Mouse (Mus musculus) myocyte (in vitro differentiated cells): Measurements from ENCODE around the gene Mfap5. TPM values are rescaled to one million over a fixed set of nuclear protein-coding genes. Genes with fewer than 3 reads are reported as not detected.

Experiments used
- H3K27me3 ChIP-seq: one replicate; pipeline ENCODE4 v1.6.1; 2011; ENCODE audit not compliant: control insufficient read depth, insufficient read depth, insufficient read length
- H3K36me3 ChIP-seq: one replicate; pipeline ENCODE4 v1.6.1; 2011; ENCODE audit not compliant: control insufficient read depth, insufficient read depth
- H3K4me2 ChIP-seq: one replicate; pipeline ENCODE4 v1.6.1; 2011; ENCODE audit warnings: low read depth, control low read depth
- H3K4me3 ChIP-seq: one replicate; pipeline ENCODE4 v1.5.1; 2011; ENCODE audit warnings: mild to moderate bottlenecking, control low read depth, moderate library complexity
- H3K79me2 ChIP-seq: one replicate; pipeline ENCODE4 v1.6.1; 2011; ENCODE audit not compliant: control insufficient read depth, insufficient read depth
- H3ac ChIP-seq: one replicate; pipeline ENCODE4 v1.6.1; 2011; ENCODE audit not compliant: control insufficient read depth, insufficient read length
- CEBPB ChIP-seq: IDR thresholded peaks from 2 replicates; pipeline ENCODE4 v1.6.1; 2011; ENCODE audit warnings: mild to moderate bottlenecking, moderate library complexity; ENCODE audit not compliant: poor library complexity, insufficient read depth, severe bottlenecking
- E2F4 ChIP-seq: IDR thresholded peaks from one replicate; pipeline ENCODE4 v1.6.1; 2011; ENCODE audit warnings: mild to moderate bottlenecking, control low read depth, moderate library complexity; ENCODE audit not compliant: insufficient read depth
- MAX ChIP-seq: IDR thresholded peaks from one replicate; pipeline ENCODE4 v1.6.1; 2011; ENCODE audit warnings: low read depth, mild to moderate bottlenecking, control low read depth
- MYOD1 ChIP-seq, 3 experiments: IDR thresholded peaks; one replicate each; pipeline ENCODE4 v1.6.1; 2011; ENCODE audit warnings: control low read depth in 2 of 3, low read depth in 2 of 3, mild to moderate bottlenecking in 2 of 3, moderate library complexity in 1 of 3; ENCODE audit not compliant: insufficient read length in 2 of 3, control insufficient read depth in 1 of 3
- MYOG ChIP-seq, 3 experiments: IDR thresholded peaks; one replicate each; pipeline ENCODE4 v1.6.1; 2011; ENCODE audit warnings: control low read depth in 2 of 3, low read depth in 2 of 3, mild to moderate bottlenecking in 2 of 3; ENCODE audit not compliant: insufficient read length in 2 of 3, control insufficient read depth in 1 of 3, insufficient read depth in 1 of 3
- POLR2A ChIP-seq: IDR thresholded peaks from one replicate; pipeline ENCODE4 v1.6.1; 2011; ENCODE audit warnings: low read depth, mild to moderate bottlenecking, control low read depth, moderate library complexity; ENCODE audit not compliant: insufficient read length
- POLR2AphosphoS2 ChIP-seq: IDR thresholded peaks from one replicate; pipeline ENCODE4 v1.6.1; 2011; ENCODE audit warnings: low read depth, control low read depth; ENCODE audit not compliant: insufficient read length
- REST ChIP-seq: IDR thresholded peaks from one replicate; pipeline ENCODE4 v1.6.1; 2011; ENCODE audit warnings: mild to moderate bottlenecking, control low read depth, moderate library complexity; ENCODE audit not compliant: insufficient read depth, insufficient read length
- SRF ChIP-seq: IDR thresholded peaks from one replicate; pipeline ENCODE4 v1.6.1; 2011; ENCODE audit warnings: low read depth; ENCODE audit not compliant: control insufficient read depth, insufficient read length
- TCF12 ChIP-seq: IDR thresholded peaks from one replicate; pipeline ENCODE4 v1.6.1; 2011; ENCODE audit warnings: mild to moderate bottlenecking, control low read depth; ENCODE audit not compliant: poor library complexity, insufficient read depth, severe bottlenecking
- TCF3 ChIP-seq: IDR thresholded peaks from one replicate; pipeline ENCODE4 v1.6.1; 2011; ENCODE audit warnings: low read depth, control low read depth; ENCODE audit not compliant: insufficient read length
- USF1 ChIP-seq: IDR thresholded peaks from one replicate; pipeline ENCODE4 v1.6.1; 2011; ENCODE audit warnings: low read depth, mild to moderate bottlenecking, control low read depth, moderate library complexity
- polyA plus RNA-seq: library from polyadenylated mRNA; unstranded; fragments of >200 nt; fragmentation: generic; extraction: Trizol; gene quantifications from one replicate; pipeline ENCODE4 v1.2.1, GENCODE M21; 2012; ENCODE audit warnings: missing spikeins

Mfap5 gene
- polyA plus RNA-seq, 1 experiment: 0.98 TPM

DNA sequence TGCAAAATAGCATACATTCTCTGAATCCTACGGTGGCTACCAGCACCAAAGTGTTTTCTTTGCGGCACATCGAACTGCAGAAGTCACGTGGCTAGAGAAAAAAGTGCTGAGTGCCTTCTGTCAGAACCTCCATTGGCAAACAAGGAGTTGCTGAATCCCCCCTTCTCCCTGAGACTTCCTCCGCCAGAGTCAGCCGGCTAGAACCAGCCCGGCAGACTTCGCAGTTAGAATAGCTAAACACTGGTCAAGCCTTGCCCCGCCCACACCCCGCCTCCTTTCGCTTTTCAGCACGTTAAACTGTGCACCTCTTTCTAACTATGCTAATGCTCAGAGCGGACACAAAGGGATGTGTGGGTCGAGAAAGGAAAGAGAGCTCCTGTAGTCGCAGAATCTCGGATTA, 14.1 kb upstream of the Mfap5 start:
- Histone ChIP-seq H3K27me3 (peaks cover 18% of the 10 kb centered on the region), H3ac (no peak overlapping the region), H3K4me3 (peak overlapping the region; percentile 6), H3K79me2 (no peaks in the 10 kb centered on the region), H3K4me2 (peak overlapping the region; percentile 82), H3K36me3 (no peaks in the 10 kb centered on the region)
- no peak for TF ChIP-seq POLR2A
- TF ChIP-seq TCF12: no peak
- TF ChIP-seq MYOG (IDR thresholded peaks at IDR 0.05; ENCODE audit: control insufficient read depth in 1 of 3, insufficient read depth in 1 of 3, insufficient read length in 2 of 3, low read depth in 2 of 3): no peak
- TF ChIP-seq USF1: no peak
- no peak for TF ChIP-seq MAX
- TF ChIP-seq MYOD1 (IDR thresholded peaks at IDR 0.05; ENCODE audit: control insufficient read depth in 1 of 3, insufficient read length in 2 of 3, low read depth in 2 of 3): no peak
- no peak for TF ChIP-seq CEBPB
- TF ChIP-seq E2F4: no peak

DNA sequence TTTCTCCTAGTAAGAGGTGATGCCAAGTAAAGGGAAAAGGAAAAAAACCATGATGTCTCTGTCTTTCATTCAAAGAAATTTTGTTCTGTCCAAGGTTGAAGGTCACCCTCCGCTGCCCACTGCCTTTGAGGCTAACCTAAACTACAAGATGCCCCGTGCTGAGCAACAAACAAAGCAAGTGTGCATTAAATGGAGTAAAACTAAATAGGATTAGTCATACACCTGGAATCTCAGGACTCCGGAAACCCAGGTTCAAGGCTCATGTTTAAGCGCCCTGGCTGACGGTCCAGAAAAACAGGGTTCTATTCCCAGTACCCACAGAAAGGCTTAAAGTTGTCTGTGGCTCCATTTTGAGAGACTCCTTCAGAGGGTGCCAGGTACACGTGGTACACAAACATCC, 13.2 kb upstream of the Mfap5 start:
- no peak overlapping the region for H3K4me2 ChIP-seq
- no peaks in the 10 kb centered on the region for H3K36me3 ChIP-seq
- TF ChIP-seq MYOD1 (IDR thresholded peaks at IDR 0.05; ENCODE audit: control insufficient read depth in 1 of 3, insufficient read length in 2 of 3, low read depth in 2 of 3): no peak
- H3K4me3 ChIP-seq: no peak overlapping the region
- no peak overlapping the region for H3ac ChIP-seq
- H3K79me2 ChIP-seq: no peaks in the 10 kb centered on the region
- peaks cover 14% of the 10 kb centered on the region for H3K27me3 ChIP-seq

GRCm38 (mm10) chr6:122493799-122494472, 11.7 kb upstream of the Mfap5 start:
- Histone ChIP-seq H3K4me2 (no peak overlapping the region), H3K27me3 (peaks cover 16% of the 10 kb centered on the region), H3ac (no peak overlapping the region), H3K36me3 (no peaks in the 10 kb centered on the region), H3K4me3 (no peak overlapping the region), H3K79me2 (no peaks in the 10 kb centered on the region)
- TF ChIP-seq SRF (no peak), MAX (no peak), TCF12 (no peak), MYOD1 (IDR thresholded peaks at IDR 0.05; ENCODE audit: control insufficient read depth in 1 of 3, insufficient read length in 2 of 3, low read depth in 2 of 3) (no peak), POLR2AphosphoS2 (no peak), MYOG (IDR thresholded peaks at IDR 0.05; ENCODE audit: control insufficient read depth in 1 of 3, insufficient read depth in 1 of 3, insufficient read length in 2 of 3, low read depth in 2 of 3) (no peak)

DNA sequence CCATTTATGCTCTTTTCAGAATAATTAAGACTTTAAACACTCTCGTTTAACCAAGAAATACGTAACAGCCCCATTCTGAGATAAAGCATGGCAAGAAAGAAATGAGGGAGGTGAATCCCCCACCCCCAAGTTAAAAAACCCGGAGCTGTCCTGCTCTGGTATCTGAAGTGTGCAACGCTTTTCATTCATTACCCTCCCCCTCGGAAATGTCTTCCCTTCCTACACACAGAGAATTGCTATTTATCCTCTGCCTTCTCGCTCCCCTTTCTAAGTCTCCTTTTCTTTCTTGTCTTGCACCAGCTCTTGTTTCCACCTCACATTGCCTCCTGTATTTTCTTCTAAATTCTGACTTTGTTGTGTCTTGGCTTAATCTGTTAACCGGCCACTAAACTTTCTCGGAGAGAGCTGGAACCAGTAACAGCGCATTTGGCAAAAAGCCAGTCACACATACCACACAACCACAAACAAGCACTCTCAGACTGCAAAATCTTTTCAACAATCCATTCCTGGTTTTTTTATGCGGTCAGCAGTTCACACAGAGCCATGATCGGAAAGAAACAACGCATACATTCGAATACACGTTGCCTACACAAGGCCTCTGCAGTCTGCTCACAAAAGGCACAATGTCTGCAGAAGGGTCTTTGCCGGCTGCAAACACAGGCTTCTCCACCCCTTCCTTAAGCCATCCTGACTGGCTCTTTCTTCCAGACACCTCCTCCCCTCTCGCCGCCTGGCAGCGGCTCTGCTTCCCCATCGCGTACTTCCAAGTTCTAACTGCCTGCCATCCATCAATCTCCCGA, 10.4 kb upstream of the Mfap5 start:
- H3K79me2 ChIP-seq: no peaks in the 10 kb centered on the region
- H3K4me3 ChIP-seq: no peak overlapping the region

GRCm38 (mm10) chr6:122496501-122496900, 9.1 kb upstream of the Mfap5 start:
- H3K36me3 ChIP-seq: no peaks in the 10 kb centered on the region
- no peak for TF ChIP-seq USF1
- TF ChIP-seq E2F4: no peak
- TF ChIP-seq TCF12: no peak
- no peak for TF ChIP-seq MYOD1 (IDR thresholded peaks at IDR 0.05; ENCODE audit: control insufficient read depth in 1 of 3, insufficient read length in 2 of 3, low read depth in 2 of 3)
- TF ChIP-seq REST: no peak
- no peak for TF ChIP-seq SRF
- no peak for TF ChIP-seq POLR2A
- no peak for TF ChIP-seq POLR2AphosphoS2
- no peak for TF ChIP-seq CEBPB
- no peak for TF ChIP-seq MYOG (IDR thresholded peaks at IDR 0.05; ENCODE audit: control insufficient read depth in 1 of 3, insufficient read depth in 1 of 3, insufficient read length in 2 of 3, low read depth in 2 of 3)
- no peak for TF ChIP-seq MAX
- TF ChIP-seq TCF3: no peak
- no peaks in the 10 kb centered on the region for H3K79me2 ChIP-seq
- H3K27me3 ChIP-seq: peaks cover 16% of the 10 kb centered on the region
- H3K4me2 ChIP-seq: no peak overlapping the region
- no peak overlapping the region for H3ac ChIP-seq
- H3K4me3 ChIP-seq: no peak overlapping the region

More for the DNA sequence above, 10.4 kb upstream of the Mfap5 start:
- Histone ChIP-seq H3ac (no peak overlapping the region), H3K36me3 (no peaks in the 10 kb centered on the region), H3K4me2 (peak overlapping the region; percentile 50), H3K27me3 (peaks cover 16% of the 10 kb centered on the region)
- no peak for TF ChIP-seq SRF
- no peak for TF ChIP-seq TCF12
